Mouse (Mus musculus) cerebellum, adult 2 months (tissue): ENCODE results near the gene Trim46. TPM values are rescaled to one million over a fixed set of nuclear protein-coding genes. Genes with fewer than 3 reads are reported as not detected.
A peak's percentile ranks its signal among the peaks of the same experiment; 100 is the strongest.

Source experiments
- DNase-seq, 2 experiments: peaks; one replicate each; pipeline ENCODE4 v3.0.0; 2021
- H3K27ac ChIP-seq: fragments of 200-500 bp; 2 replicates; pipeline ENCODE4 v1.5.1; 2012; ENCODE audit warnings: low read length, control low read depth, inconsistent platforms; ENCODE audit not compliant: insufficient read depth
- H3K27me3 ChIP-seq: fragments of 200-500 bp; 2 replicates; pipeline ENCODE4 v1.6.1; 2012; ENCODE audit warnings: inconsistent platforms, mild to moderate bottlenecking, low read length, moderate library complexity; ENCODE audit not compliant: control insufficient read depth, insufficient read depth
- H3K4me1 ChIP-seq: fragments of 200-500 bp; 2 replicates; pipeline ENCODE4 v1.6.1; 2011; ENCODE audit warnings: low read length; ENCODE audit not compliant: control insufficient read depth, insufficient read depth
- H3K4me3 ChIP-seq: fragments of 200-500 bp; replicated peaks from 2 replicates; pipeline ENCODE3; 2011; ENCODE audit warnings: mild to moderate bottlenecking, low read depth, low read length, control low read depth; ENCODE audit not compliant: insufficient read depth
- CTCF ChIP-seq: fragments of 200-500 bp; IDR thresholded peaks from 2 replicates; pipeline ENCODE4 v1.5.1; 2011; ENCODE audit warnings: low read depth, mild to moderate bottlenecking, control low read depth, low read length, moderate library complexity, borderline replicate concordance; ENCODE audit not compliant: insufficient read depth
- POLR2A ChIP-seq: fragments of 200-500 bp; IDR thresholded peaks from 2 replicates; pipeline ENCODE4 v1.6.1; 2011; ENCODE audit warnings: low read length, control low read depth, borderline replicate concordance; ENCODE audit not compliant: insufficient read depth
- WGBS: fragments of 180-500 bp; shearing (Covaris S2); methylation state at CpG from one replicate; pipeline ENCODE4 v1.1.7; 2018; 5-methylcytosine and 5-hydroxymethylcytosine counted together
- polyA plus RNA-seq: library from polyadenylated mRNA; depleted of rRNA; stranded (reverse); fragments of >200 nt; gene quantifications from 2 replicates; pipeline ENCODE4 v1.2.3, GENCODE M21; 2012

The Trim46 gene
- polyA plus RNA-seq, 1 experiment: 49.8 TPM

- Histone ChIP-seq H3K27me3 (no peaks in the 10 kb centered on the region), H3K4me1 (no peaks in the 10 kb centered on the region), H3K27ac (no peak overlapping the region), H3K4me3 (no peak overlapping the region)
- WGBS: 70% methylated on average over 5 of the region's 5 CpGs
- no peak for TF ChIP-seq POLR2A
- TF ChIP-seq CTCF: no peak
- no peak for DNase-seq
Measured at GRCm38 (mm10) chr3:89287286-89287685, 41.2 kb upstream of the Trim46 start.

- H3K27me3 ChIP-seq: no peaks in the 10 kb centered on the region
- no peaks in the 10 kb centered on the region for H3K4me1 ChIP-seq
- H3K4me3 ChIP-seq: no peak overlapping the region
- TF ChIP-seq POLR2A (no peak), CTCF (no peak)
- DNase-seq: no peak
- WGBS: 48% methylated on average over 2 of the region's 2 CpGs
- H3K27ac ChIP-seq: no peak overlapping the region
Measured at GRCm38 (mm10) chr3:89285526-89285925, 39.4 kb upstream of the Trim46 start.

GRCm38 (mm10) chr3:89284261-89284660 is 38.2 kb upstream of the Trim46 start:
- 74% methylated on average over 3 of the region's 3 CpGs for WGBS
- H3K27me3 ChIP-seq: no peaks in the 10 kb centered on the region
- H3K27ac ChIP-seq: no peak overlapping the region
- no peak for TF ChIP-seq CTCF
- TF ChIP-seq POLR2A: no peak
- no peak overlapping the region for H3K4me3 ChIP-seq
- no peak for DNase-seq
- no peaks in the 10 kb centered on the region for H3K4me1 ChIP-seq

DNA sequence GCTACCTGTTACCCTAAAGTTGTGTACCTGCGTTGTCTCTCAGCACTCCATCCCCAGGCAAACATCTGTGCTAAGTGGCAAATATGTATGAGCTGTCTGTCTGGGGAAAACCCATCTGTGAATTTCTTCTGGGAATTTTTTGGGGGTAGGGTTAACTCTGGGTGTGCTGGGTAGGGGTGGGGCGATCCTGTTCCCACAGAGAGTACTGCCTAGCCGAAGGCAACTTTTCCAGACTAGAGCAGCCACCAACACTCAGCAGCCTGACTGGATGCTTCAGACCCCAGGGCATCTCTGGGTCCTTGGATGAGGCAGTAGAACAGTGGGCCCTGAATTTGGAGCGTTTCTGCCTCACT is 36.2 kb upstream of the Trim46 start:
- DNase-seq: no peak
- Histone ChIP-seq H3K27me3 (no peaks in the 10 kb centered on the region), H3K4me1 (peaks cover 8% of the 10 kb centered on the region), H3K27ac (no peak overlapping the region), H3K4me3 (no peak overlapping the region)
- WGBS: 23% methylated on average over 4 of the region's 4 CpGs
- no peak for TF ChIP-seq POLR2A

DNA sequence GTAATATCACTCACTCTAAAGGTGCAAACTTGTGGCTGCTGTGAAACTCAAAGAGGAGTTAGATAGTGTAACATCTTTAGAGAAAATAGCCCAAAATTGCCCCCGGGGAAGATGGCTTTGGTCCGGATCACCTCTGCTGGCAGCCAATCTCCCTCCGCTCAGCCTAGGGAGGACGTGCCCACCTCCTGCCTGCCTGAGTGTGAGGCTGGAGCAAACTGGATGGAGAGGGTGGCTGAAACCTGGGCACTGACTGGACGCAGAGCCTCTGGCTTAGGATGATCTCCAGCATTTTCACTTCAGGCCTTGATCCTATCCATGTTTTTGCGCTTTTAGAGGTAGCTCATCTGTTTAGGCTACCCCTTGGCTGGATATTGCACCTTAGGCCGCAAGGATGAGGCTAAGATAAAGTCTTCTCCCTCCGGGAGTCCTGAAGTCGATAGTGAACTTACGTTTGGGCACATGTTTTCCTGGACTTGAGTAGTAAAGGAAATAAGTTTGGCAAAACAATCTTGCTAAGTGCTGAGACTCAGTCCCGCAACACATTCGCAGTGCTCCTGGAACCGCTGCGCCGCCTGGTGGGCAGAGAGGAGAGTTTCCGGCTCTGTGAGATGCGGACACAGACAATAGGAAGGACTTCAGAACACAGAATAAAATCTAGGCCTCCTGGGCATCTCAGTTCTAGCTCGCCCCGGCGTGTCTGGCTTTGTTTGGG is 35.6 kb upstream of the Trim46 start:
- Histone ChIP-seq H3K4me3 (no peak overlapping the region), H3K27me3 (no peaks in the 10 kb centered on the region), H3K4me1 (peaks cover 8% of the 10 kb centered on the region), H3K27ac (no peak overlapping the region)
- WGBS: 14% methylated on average over 20 of the region's 20 CpGs
- peak; percentile 83 to 86 for DNase-seq
- TF ChIP-seq CTCF: peak; percentile 95
- no peak for TF ChIP-seq POLR2A

DNA sequence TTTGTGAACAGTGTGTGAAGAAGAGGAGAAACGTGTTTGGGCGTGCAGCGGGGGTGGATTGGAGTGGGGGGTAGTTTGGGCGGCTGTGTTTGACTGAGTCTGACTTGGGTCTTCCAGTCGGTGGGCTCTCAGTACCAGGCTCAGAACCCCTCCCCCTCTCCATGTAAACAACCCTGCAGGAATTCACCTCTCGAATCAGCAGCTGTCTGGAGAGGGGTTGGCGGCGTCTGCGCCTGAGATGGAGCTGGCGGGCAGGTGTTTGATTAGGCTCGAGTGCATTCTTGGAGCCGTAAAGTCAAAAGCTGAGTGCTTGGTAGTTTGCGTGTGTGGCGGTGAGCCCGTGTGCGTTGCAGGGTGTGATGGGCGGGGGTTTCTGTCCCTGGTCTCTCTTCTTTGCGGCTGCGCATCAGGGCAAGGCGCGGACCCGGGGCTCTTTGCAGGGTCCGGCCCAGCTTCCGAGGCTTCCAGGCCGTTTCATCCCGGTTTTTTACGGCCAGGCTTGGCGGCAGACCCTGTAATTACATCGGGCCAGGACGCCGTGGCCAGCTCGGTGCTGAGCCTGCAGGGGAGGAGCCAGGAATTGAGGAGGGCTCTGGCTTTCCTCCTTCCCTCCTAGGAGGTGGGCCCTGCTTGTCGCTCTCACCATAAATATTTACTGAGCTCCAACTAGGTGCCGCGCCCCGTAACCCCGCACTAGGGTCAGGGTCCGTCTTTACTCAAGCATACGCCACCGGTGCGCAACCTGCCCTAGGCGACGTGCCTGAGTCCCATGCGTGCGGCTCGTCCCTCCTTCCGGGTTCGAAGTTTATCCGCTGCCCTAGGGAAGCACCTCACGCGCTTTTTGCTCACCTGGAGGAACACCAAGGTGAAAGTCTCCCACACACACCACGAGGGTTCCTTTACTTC is 34.8 kb upstream of the Trim46 start, which contains the start of gene Efna1:
Gene Efna1, minus strand, starts transcription at position 537 of the 906 bp plus-strand sequence.
- H3K27ac ChIP-seq: peak within 1 kb of the TSS; percentile 9; the same call in 1 of the 2 replicates
- WGBS: under 1% methylated on average over 52 of the region's 52 CpGs
- TF ChIP-seq CTCF: no peak
- TF ChIP-seq POLR2A: no peak
- peak; percentile 51 to 62 for DNase-seq
- H3K4me1 ChIP-seq: peaks cover 8% of the 10 kb centered on the region
- H3K4me3 ChIP-seq: peak within 1 kb of the TSS; percentile 92
- no peaks in the 10 kb centered on the region for H3K27me3 ChIP-seq

GRCm38 (mm10) chr3:89280050-89280605 is 34.0 kb upstream of the Trim46 start:
- H3K4me3 ChIP-seq: peak overlapping the region; percentile 92
- peaks cover 8% of the 10 kb centered on the region for H3K4me1 ChIP-seq
- no peaks in the 10 kb centered on the region for H3K27me3 ChIP-seq
- no peak for TF ChIP-seq CTCF
- no peak for TF ChIP-seq POLR2A
- WGBS: under 1% methylated on average over 29 of the region's 29 CpGs
- peak overlapping the region; percentile 84; the same call in 1 of the 2 replicates for H3K27ac ChIP-seq
- peak in 1 of 2 experiments; percentile 45 for DNase-seq
